Mouse (Mus musculus): ENCODE measurements at regions not wholly inside any gene's neighbourhood (a gene's known extent, or its start where the extent isn't known, plus 50 kb on each side); places are given as distances from the start of the nearest gene placed in this dataset.

- Histone ChIP-seq H3K9me3 (replicated peaks) (no peaks in the 10 kb centered on the region), H3K9ac (no peak overlapping the region), H3K27ac (no peak overlapping the region), H3K27me3 (no peaks in the 10 kb centered on the region), H3K4me3 (no peak overlapping the region), H3K4me2 (no peak overlapping the region), H3K36me3 (ENCODE audit: poor library complexity, severe bottlenecking) (no peaks in the 10 kb centered on the region), H3K4me1 (peaks cover 33% of the 10 kb centered on the region)
- ATAC-seq, result no peak
- 36% methylated on average over 13 of the region's 13 CpGs for WGBS
Observed at GRCm38 (mm10) chr7:73307586-73308490, 67.5 kb upstream of the Rgma start.

- 92% methylated on average over 7 of the region's 7 CpGs for WGBS
- Histone ChIP-seq H3K36me3 (ENCODE audit: poor library complexity, severe bottlenecking) (no peaks in the 10 kb centered on the region), H3K27ac (no peak overlapping the region), H3K9ac (no peak overlapping the region), H3K9me3 (replicated peaks) (no peaks in the 10 kb centered on the region), H3K4me1 (peaks cover 28% of the 10 kb centered on the region), H3K27me3 (no peaks in the 10 kb centered on the region), H3K4me2 (no peak overlapping the region), H3K4me3 (no peak overlapping the region)
- no peak for ATAC-seq
Observed at GRCm38 (mm10) chr7:73308981-73309380, 66.3 kb upstream of the Rgma start.

DNA sequence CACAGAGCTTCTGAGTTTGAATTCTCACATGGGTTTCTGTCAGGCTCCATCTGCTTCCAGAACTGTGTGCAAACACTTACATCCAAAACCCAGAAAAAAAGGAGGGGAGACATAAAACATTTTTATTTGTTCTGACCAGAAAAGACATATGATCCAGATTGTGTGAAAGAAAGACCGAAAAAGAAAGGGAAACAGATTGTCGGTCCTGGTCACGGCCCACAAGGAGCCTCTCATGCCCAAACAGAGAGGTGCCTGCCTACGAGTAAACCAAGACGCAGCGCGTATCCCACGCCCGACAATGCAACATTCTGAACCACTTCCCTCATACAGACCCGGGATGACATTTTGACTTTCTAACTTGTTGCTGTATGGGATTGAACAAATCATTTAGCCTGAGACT, 65.3 kb upstream of the Rgma start:
- WGBS, result 98% methylated on average over 10 of the region's 10 CpGs
- Histone ChIP-seq H3K9me3 (replicated peaks) (no peaks in the 10 kb centered on the region), H3K4me2 (no peak overlapping the region), H3K9ac (no peak overlapping the region), H3K4me1 (peaks cover 19% of the 10 kb centered on the region), H3K27ac (no peak overlapping the region), H3K4me3 (no peak overlapping the region), H3K27me3 (no peaks in the 10 kb centered on the region), H3K36me3 (ENCODE audit: poor library complexity, severe bottlenecking) (no peaks in the 10 kb centered on the region)
- ATAC-seq, result no peak

DNA sequence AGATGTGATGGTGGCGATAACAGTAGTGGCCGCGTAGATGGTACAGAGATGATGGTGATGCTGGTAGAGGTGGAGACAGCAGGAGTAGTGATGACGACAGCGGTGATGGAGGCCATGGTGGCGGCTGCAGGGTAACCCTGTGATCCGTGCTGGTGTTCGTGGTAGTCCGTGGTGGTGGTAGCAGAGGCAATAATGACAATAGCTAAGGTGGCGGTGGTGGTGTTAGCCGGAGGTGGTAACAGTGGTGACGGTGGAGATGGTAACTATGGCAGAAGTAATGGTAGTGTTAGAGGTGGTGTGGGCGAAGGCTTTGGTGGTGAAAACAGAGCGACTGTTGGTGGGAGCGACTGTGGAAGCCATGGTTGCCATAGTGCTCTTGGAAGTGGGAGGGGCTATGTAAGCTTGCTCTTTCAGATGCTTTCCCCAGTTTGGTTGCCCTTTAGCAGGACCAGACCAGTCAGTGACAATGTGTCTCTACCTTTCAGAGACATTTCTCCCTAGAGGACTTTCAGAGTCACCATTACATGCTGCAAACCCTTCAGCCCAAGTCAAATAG, 64.7 kb upstream of the Rgma start:
- H3K4me3 ChIP-seq, result no peak overlapping the region
- no peak overlapping the region for H3K9ac ChIP-seq
- peaks cover 13% of the 10 kb centered on the region for H3K4me1 ChIP-seq
- H3K9me3 ChIP-seq (replicated peaks), result no peaks in the 10 kb centered on the region
- H3K27ac ChIP-seq, result no peak overlapping the region
- no peak overlapping the region for H3K4me2 ChIP-seq
- H3K27me3 ChIP-seq, result no peaks in the 10 kb centered on the region
- 98% methylated on average over 15 of the region's 15 CpGs for WGBS
- no peak for ATAC-seq
- H3K36me3 ChIP-seq (ENCODE audit: poor library complexity, severe bottlenecking), result no peaks in the 10 kb centered on the region

- 74% methylated on average over 3 of the region's 3 CpGs for WGBS
- H3K36me3 ChIP-seq (ENCODE audit: poor library complexity, severe bottlenecking), result no peaks in the 10 kb centered on the region
- no peak overlapping the region for H3K4me2 ChIP-seq
- peaks cover 7% of the 10 kb centered on the region; the same call in 1 of the 2 replicates for H3K4me1 ChIP-seq
- ATAC-seq, result no peak
- no peak overlapping the region for H3K27ac ChIP-seq
- H3K27me3 ChIP-seq, result no peaks in the 10 kb centered on the region
- H3K4me3 ChIP-seq, result no peak overlapping the region
- no peaks in the 10 kb centered on the region for H3K9me3 ChIP-seq (replicated peaks)
- no peak overlapping the region for H3K9ac ChIP-seq
Observed at GRCm38 (mm10) chr7:73315555-73315954, 59.8 kb upstream of the Rgma start.

GRCm38 (mm10) chr7:73317574-73317973, 57.7 kb upstream of the Rgma start:
- H3K4me2 ChIP-seq, result no peak overlapping the region
- H3K27me3 ChIP-seq, result no peaks in the 10 kb centered on the region
- ATAC-seq, result no peak

DNA sequence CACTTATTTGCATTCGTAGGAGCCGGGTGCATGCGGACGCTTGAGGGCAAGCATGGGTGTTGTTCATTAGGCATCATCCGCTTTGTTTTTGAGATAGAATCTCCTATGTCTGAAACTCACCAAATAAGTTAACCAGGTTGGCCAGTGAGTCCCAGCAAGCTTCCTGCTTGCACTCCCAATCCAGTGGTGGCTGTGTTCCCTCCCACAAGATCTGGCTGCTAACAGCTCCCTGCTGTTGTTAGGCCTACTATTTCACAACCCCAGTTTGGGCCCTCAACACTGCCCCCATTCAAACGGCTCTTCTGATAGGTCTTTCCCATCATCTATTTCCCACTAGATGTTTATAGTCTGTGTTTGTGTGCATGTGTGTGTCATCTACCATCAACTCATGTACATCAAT, 56.3 kb upstream of the Rgma start:
- 92% methylated on average over 6 of the region's 6 CpGs for WGBS
- no peaks in the 10 kb centered on the region for H3K36me3 ChIP-seq (ENCODE audit: poor library complexity, severe bottlenecking)
- H3K4me3 ChIP-seq, result no peak overlapping the region
- peaks cover 8% of the 10 kb centered on the region; the same call in 1 of the 2 replicates for H3K4me1 ChIP-seq
- H3K27me3 ChIP-seq, result no peaks in the 10 kb centered on the region
- no peak overlapping the region for H3K9ac ChIP-seq
- ATAC-seq, result no peak
- no peak overlapping the region for H3K27ac ChIP-seq
- H3K4me2 ChIP-seq, result no peak overlapping the region
- no peaks in the 10 kb centered on the region for H3K9me3 ChIP-seq (replicated peaks)

More at GRCm38 (mm10) chr7:73317574-73317973, 57.7 kb upstream of the Rgma start:
- H3K4me1 ChIP-seq, result peaks cover 8% of the 10 kb centered on the region; the same call in 1 of the 2 replicates
- no peak overlapping the region for H3K4me3 ChIP-seq
- H3K9ac ChIP-seq, result no peak overlapping the region
- H3K36me3 ChIP-seq (ENCODE audit: poor library complexity, severe bottlenecking), result no peaks in the 10 kb centered on the region
- H3K9me3 ChIP-seq (replicated peaks), result no peaks in the 10 kb centered on the region
- WGBS, result 97% methylated on average over 4 of the region's 4 CpGs
- H3K27ac ChIP-seq, result no peak overlapping the region

- H3K9ac ChIP-seq, result no peak overlapping the region
- H3K4me1 ChIP-seq, result peaks cover 8% of the 10 kb centered on the region; the same call in 1 of the 2 replicates
- WGBS, result 83% methylated on average over 7 of the region's 7 CpGs
- no peaks in the 10 kb centered on the region for H3K27me3 ChIP-seq
- no peaks in the 10 kb centered on the region for H3K36me3 ChIP-seq (ENCODE audit: poor library complexity, severe bottlenecking)
- no peak overlapping the region for H3K4me2 ChIP-seq
- no peak overlapping the region for H3K4me3 ChIP-seq
- 0 out of 2 replicates have a peak, but pooled peaks have one; percentile 19 for ATAC-seq
- no peak overlapping the region for H3K27ac ChIP-seq
- H3K9me3 ChIP-seq (replicated peaks), result no peaks in the 10 kb centered on the region
Observed at GRCm38 (mm10) chr7:73319994-73320393, 55.3 kb upstream of the Rgma start.

DNA sequence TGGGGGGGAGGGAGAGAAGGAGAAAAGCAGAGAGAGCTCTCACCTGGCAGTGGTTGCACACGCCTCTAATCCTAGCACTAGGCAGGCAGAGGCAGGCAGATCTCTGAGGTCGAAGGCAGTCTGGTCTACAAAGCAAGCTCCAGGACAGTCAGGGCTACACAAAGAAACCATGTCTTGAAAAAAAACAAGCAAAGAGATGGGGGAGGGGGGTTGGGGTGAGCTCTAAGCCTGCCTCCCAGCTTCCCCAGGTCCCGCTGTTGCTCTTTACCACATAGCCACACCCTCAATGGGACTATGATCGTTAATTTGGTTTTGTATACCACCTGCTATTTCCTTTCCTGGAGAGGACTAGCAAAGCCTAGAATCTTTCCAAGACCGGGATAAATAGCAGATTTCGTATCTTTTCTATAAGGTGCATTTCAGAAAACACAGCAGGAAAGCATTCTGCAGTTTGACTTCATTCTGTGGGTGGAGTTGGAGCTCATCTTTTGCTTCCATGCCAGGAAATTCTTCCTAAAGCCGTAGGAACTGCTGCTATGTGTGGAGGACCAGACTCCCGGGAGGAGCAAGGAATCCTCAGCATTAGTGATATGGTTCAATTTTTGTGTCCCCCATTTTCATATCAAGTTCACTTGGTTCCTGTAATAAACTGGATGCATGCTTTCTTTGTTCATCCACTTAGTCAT, 52.7 kb upstream of the Rgma start:
- no peak overlapping the region for H3K27ac ChIP-seq
- no peak overlapping the region for H3K4me3 ChIP-seq
- no peaks in the 10 kb centered on the region for H3K27me3 ChIP-seq
- H3K4me2 ChIP-seq, result no peak overlapping the region
- H3K4me1 ChIP-seq, result peaks cover 8% of the 10 kb centered on the region; the same call in 1 of the 2 replicates
- ATAC-seq, result no peak
- no peak overlapping the region for H3K9ac ChIP-seq
- H3K36me3 ChIP-seq (ENCODE audit: poor library complexity, severe bottlenecking), result no peaks in the 10 kb centered on the region
- WGBS, result 80% methylated on average over 8 of the region's 8 CpGs
- H3K9me3 ChIP-seq (replicated peaks), result no peaks in the 10 kb centered on the region

DNA sequence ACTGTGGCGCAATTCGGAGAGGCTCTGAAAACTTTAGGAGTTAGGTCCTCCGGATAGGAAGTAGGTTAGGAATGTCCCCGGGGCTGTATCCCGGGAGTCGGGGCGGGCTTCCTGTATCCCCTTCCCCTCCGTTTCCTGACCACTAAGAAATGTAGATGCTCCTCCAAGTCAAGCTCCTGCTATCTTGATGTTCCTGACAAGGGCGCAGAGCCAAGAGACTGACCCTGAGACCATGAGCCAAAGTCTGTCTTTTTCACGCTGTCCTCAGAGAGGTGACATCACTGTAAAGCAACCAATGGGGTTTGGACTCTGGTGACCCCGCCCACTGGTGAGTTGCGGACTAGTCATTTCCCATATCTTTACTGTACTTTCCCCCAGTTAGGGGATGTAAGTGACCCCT, 51.8 kb upstream of the Rgma start:
- H3K4me2 ChIP-seq, result no peak overlapping the region
- no peaks in the 10 kb centered on the region for H3K9me3 ChIP-seq (replicated peaks)
- H3K27me3 ChIP-seq, result no peaks in the 10 kb centered on the region
- ATAC-seq, result no peak
- WGBS, result 50% methylated on average over 12 of the region's 12 CpGs
- no peak overlapping the region for H3K27ac ChIP-seq
- H3K9ac ChIP-seq, result no peak overlapping the region
- H3K4me1 ChIP-seq, result peaks cover 11% of the 10 kb centered on the region
- no peak overlapping the region for H3K4me3 ChIP-seq
- no peaks in the 10 kb centered on the region for H3K36me3 ChIP-seq (ENCODE audit: poor library complexity, severe bottlenecking)

DNA sequence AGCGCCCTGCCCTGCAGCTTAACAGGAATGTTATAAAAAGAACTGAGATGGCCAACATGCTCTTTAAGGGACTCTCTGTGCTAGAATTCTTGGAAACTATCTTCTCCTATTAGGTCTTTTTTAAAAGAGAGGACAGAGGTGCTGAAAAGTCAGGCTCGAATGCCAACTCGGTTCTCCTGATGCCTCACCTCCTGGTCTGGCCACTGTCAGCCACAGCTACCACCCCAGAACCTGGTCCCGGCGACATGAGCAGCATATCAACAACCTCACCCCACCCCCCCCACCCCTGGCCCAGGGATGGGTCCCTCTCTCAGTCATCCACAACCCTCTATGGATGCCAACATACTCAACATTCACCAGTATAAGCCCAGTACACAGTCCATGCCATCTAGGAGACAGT, 49.8 kb upstream of the Rgma start:
- WGBS, result 97% methylated on average over 5 of the region's 5 CpGs

More for the DNA sequence above, 49.8 kb upstream of the Rgma start:
- peaks cover 8% of the 10 kb centered on the region for H3K4me1 ChIP-seq
- ATAC-seq, result no peak
- H3K27me3 ChIP-seq, result no peaks in the 10 kb centered on the region
- H3K36me3 ChIP-seq (ENCODE audit: poor library complexity, severe bottlenecking), result no peaks in the 10 kb centered on the region
- H3K4me2 ChIP-seq, result no peak overlapping the region
- H3K27ac ChIP-seq, result no peak overlapping the region
- H3K9ac ChIP-seq, result no peak overlapping the region
- no peak overlapping the region for H3K4me3 ChIP-seq
- no peaks in the 10 kb centered on the region for H3K9me3 ChIP-seq (replicated peaks)

Data from forebrain, embryonic 13.5 days (tissue).